Mouse (Mus musculus): ENCODE results near the gene Cebpa. TPM values are rescaled to one million over a fixed set of nuclear protein-coding genes. Genes with fewer than 3 reads are reported as not detected.

Cebpa gene
- total and polyA plus RNA-seq, 2 experiments from 2014 or later, result 0.67 to 11.3 TPM

GRCm38 (mm10) chr7:35156561-35157477 lies 37.7 kb downstream of the Cebpa start:
- Histone ChIP-seq H3K27ac (ENCODE audit: low read depth, low read length) (no peak overlapping the region), H3K36me3 (ENCODE audit: insufficient read depth, low read length) (no peaks in the 10 kb centered on the region), H3K9ac (replicated peaks; ENCODE audit: low read length, poor library complexity, severe bottlenecking) (no peak overlapping the region), H3K9me3 (ENCODE audit: low read length) (no peaks in the 10 kb centered on the region), H3K27me3 (ENCODE audit: insufficient read depth, low read length) (peaks cover 6% of the 10 kb centered on the region; the same call in 1 of the 2 replicates), H3K4me1 (ENCODE audit: insufficient read depth, low read length) (no peaks in the 10 kb centered on the region), H3K4me3 (ENCODE audit: low read depth, low read length) (no peak overlapping the region), H3K4me2 (ENCODE audit: low read depth, low read length, poor library complexity, severe bottlenecking) (no peak overlapping the region)
- DNase-seq (ENCODE audit: low spot score) (no peak), ATAC-seq (ENCODE audit: low FRiP score) (no peak)
- 79% methylated on average over 16 of the region's 16 CpGs for WGBS
- no peak for TF ChIP-seq CTCF (IDR thresholded peaks at IDR 0.05)

GRCm38 (mm10) chr7:35157512-35157911 lies 38.4 kb downstream of the Cebpa start:
- DNase-seq (ENCODE audit: low spot score) (no peak), ATAC-seq (ENCODE audit: low FRiP score) (no peak)
- Histone ChIP-seq H3K4me1 (ENCODE audit: insufficient read depth, low read length) (no peaks in the 10 kb centered on the region), H3K4me3 (ENCODE audit: low read depth, low read length) (no peak overlapping the region), H3K27me3 (ENCODE audit: insufficient read depth, low read length) (peaks cover 6% of the 10 kb centered on the region; the same call in 1 of the 2 replicates), H3K27ac (ENCODE audit: low read depth, low read length) (no peak overlapping the region), H3K36me3 (ENCODE audit: insufficient read depth, low read length) (no peaks in the 10 kb centered on the region), H3K4me2 (ENCODE audit: low read depth, low read length, poor library complexity, severe bottlenecking) (no peak overlapping the region), H3K9ac (replicated peaks; ENCODE audit: low read length, poor library complexity, severe bottlenecking) (no peak overlapping the region), H3K9me3 (ENCODE audit: low read length) (no peaks in the 10 kb centered on the region)
- WGBS, result 82% methylated on average over 3 of the region's 3 CpGs
- no peak for TF ChIP-seq CTCF (IDR thresholded peaks at IDR 0.05)

- ATAC-seq (ENCODE audit: low FRiP score) (no peak), DNase-seq (ENCODE audit: low spot score) (no peak)
- no peaks in the 10 kb centered on the region for H3K9me3 ChIP-seq (ENCODE audit: low read length)
- no peak overlapping the region for H3K27ac ChIP-seq (ENCODE audit: low read depth, low read length)
- no peak overlapping the region for H3K4me2 ChIP-seq (ENCODE audit: low read depth, low read length, poor library complexity, severe bottlenecking)
- 84% methylated on average over 6 of the region's 6 CpGs for WGBS
- TF ChIP-seq CTCF (IDR thresholded peaks at IDR 0.05), result no peak
- no peaks in the 10 kb centered on the region for H3K36me3 ChIP-seq (ENCODE audit: insufficient read depth, low read length)
- no peak overlapping the region for H3K4me3 ChIP-seq (ENCODE audit: low read depth, low read length)
- H3K27me3 ChIP-seq (ENCODE audit: insufficient read depth, low read length), result no peaks in the 10 kb centered on the region
- H3K4me1 ChIP-seq (ENCODE audit: insufficient read depth, low read length), result no peaks in the 10 kb centered on the region
- H3K9ac ChIP-seq (replicated peaks; ENCODE audit: low read length, poor library complexity, severe bottlenecking), result no peak overlapping the region
Observed at GRCm38 (mm10) chr7:35162443-35162842, 43.4 kb downstream of the Cebpa start.

GRCm38 (mm10) chr7:35163600-35163999 lies 44.5 kb downstream of the Cebpa start:
- Histone ChIP-seq H3K36me3 (ENCODE audit: insufficient read depth, low read length) (no peaks in the 10 kb centered on the region), H3K4me1 (ENCODE audit: insufficient read depth, low read length) (no peaks in the 10 kb centered on the region), H3K27me3 (ENCODE audit: insufficient read depth, low read length) (no peaks in the 10 kb centered on the region), H3K27ac (ENCODE audit: low read depth, low read length) (no peak overlapping the region), H3K4me2 (ENCODE audit: low read depth, low read length, poor library complexity, severe bottlenecking) (no peak overlapping the region), H3K9me3 (ENCODE audit: low read length) (no peaks in the 10 kb centered on the region), H3K9ac (replicated peaks; ENCODE audit: low read length, poor library complexity, severe bottlenecking) (no peak overlapping the region), H3K4me3 (ENCODE audit: low read depth, low read length) (no peak overlapping the region)
- no peak for DNase-seq (ENCODE audit: low spot score)
- no peak for ATAC-seq (ENCODE audit: low FRiP score)
- no peak for TF ChIP-seq CTCF (IDR thresholded peaks at IDR 0.05)
- 74% methylated on average over 7 of the region's 7 CpGs for WGBS

GRCm38 (mm10) chr7:35164131-35164530 lies 45.0 kb downstream of the Cebpa start:
- no peak for TF ChIP-seq CTCF (IDR thresholded peaks at IDR 0.05)
- H3K27me3 ChIP-seq (ENCODE audit: insufficient read depth, low read length), result no peaks in the 10 kb centered on the region
- no peaks in the 10 kb centered on the region for H3K36me3 ChIP-seq (ENCODE audit: insufficient read depth, low read length)
- 79% methylated on average over 6 of the region's 6 CpGs for WGBS
- no peak overlapping the region for H3K4me3 ChIP-seq (ENCODE audit: low read depth, low read length)
- no peak overlapping the region for H3K27ac ChIP-seq (ENCODE audit: low read depth, low read length)
- no peak overlapping the region for H3K9ac ChIP-seq (replicated peaks; ENCODE audit: low read length, poor library complexity, severe bottlenecking)
- ATAC-seq (ENCODE audit: low FRiP score) (no peak), DNase-seq (ENCODE audit: low spot score) (no peak)
- H3K4me1 ChIP-seq (ENCODE audit: insufficient read depth, low read length), result no peaks in the 10 kb centered on the region
- H3K9me3 ChIP-seq (ENCODE audit: low read length), result no peaks in the 10 kb centered on the region
- no peak overlapping the region for H3K4me2 ChIP-seq (ENCODE audit: low read depth, low read length, poor library complexity, severe bottlenecking)

- Histone ChIP-seq H3K4me2 (ENCODE audit: low read depth, low read length, poor library complexity, severe bottlenecking) (no peak overlapping the region), H3K4me3 (ENCODE audit: low read depth, low read length) (no peak overlapping the region), H3K27me3 (ENCODE audit: insufficient read depth, low read length) (0 out of 2 replicates have a peak, but pooled peaks cover 3% of the 10 kb centered on the region), H3K4me1 (ENCODE audit: insufficient read depth, low read length) (no peaks in the 10 kb centered on the region), H3K27ac (ENCODE audit: low read depth, low read length) (no peak overlapping the region), H3K9ac (replicated peaks; ENCODE audit: low read length, poor library complexity, severe bottlenecking) (no peak overlapping the region), H3K36me3 (ENCODE audit: insufficient read depth, low read length) (no peaks in the 10 kb centered on the region), H3K9me3 (ENCODE audit: low read length) (no peaks in the 10 kb centered on the region)
- no peak for ATAC-seq (ENCODE audit: low FRiP score)
- 69% methylated on average over 4 of the region's 5 CpGs for WGBS
- TF ChIP-seq CTCF (IDR thresholded peaks at IDR 0.05), result no peak
- no peak for DNase-seq (ENCODE audit: low spot score)
Observed at GRCm38 (mm10) chr7:35166988-35167387, 47.9 kb downstream of the Cebpa start.

Measured in midbrain, postnatal 0 days (tissue).